ENCODE assay signal across 8 mouse cellular contexts in the genomic region with DNA sequence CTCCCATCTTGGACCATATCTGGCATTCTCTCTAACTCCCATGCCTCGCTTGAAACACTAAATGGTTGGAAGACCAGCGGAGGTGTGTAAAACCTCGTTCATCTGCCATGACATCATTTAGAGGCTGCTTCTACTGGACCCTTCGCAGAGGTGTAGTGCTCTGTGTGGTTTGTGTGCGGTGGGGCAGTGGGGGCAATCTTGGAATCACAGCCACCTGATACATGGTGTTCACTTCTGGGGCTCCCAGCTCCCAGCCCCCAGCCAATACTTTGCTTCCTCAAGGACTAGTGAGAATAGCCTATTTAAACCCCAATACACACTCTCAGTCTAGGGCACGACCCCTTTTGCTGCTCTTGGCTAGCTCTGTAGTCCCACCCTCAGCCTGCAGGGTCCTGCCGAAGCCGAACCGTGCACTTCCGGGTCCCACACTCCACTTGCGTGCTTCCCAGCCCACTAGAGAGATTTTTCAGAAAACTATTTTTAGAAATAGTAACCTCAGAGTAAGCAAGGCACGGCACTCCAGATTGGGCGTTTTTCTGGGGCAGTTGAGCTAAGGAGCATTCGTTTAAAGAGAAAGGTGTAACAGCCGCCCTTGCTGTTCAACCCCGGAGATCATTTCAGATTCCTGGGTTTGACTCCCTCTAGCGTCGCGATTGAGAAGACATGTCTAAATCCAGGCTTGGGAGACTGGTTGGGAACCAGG.
DNase-seq lines count a peak whose midpoint lies in the region; ATAC-seq and TF ChIP-seq lines count a peak whose summit lies in the region.

No protein-coding gene starts in this region.

- TF ChIP-seq POLR2A in cortical plate, adult 2 months (IDR thresholded peaks at IDR 0.05; ENCODE audit: extremely low read depth, insufficient read depth, low read length): no peak

- no peak overlapping the region for H3K27ac ChIP-seq in cortical plate, adult 2 months (ENCODE audit: insufficient read depth, low read length)

- intact Hi-C loops in gastrocnemius, postnatal 14 days (cut with DNase I; ENCODE audit: low total_unique reads): loop anchor here (2.0 to 10.0 kb wide), 2 partner anchors 135 to 349 kb away; no protein-coding TSS in a partner anchor

- peak; percentile 89 for DNase-seq in adipocyte (ENCODE audit: low spot score)
- peak; percentile 71 for DNase-seq in gastrocnemius, postnatal 14 days
- DNase-seq in left cerebral cortex, adult 9 months (ENCODE audit: low spot score in 2 of 2): peak; percentile 20 to 84
- peak; percentile 78 to 87 for DNase-seq in right cerebral cortex, postnatal 10 days (ENCODE audit: low spot score in 2 of 2)
- DNase-seq in urinary bladder, postnatal 14 days (ENCODE audit: low spot score): peak; percentile 83

- H3K27me3 ChIP-seq in megakaryocyte, embryonic 14.5 days (replicated peaks): peaks cover 39% of the 10 kb centered on the region

- TF ChIP-seq CTCF in cortical plate, adult 2 months (IDR thresholded peaks at IDR 0.05; ENCODE audit: extremely low read depth, insufficient read depth, low read length): peak; percentile 77

- no peaks in the 10 kb centered on the region for H3K36me3 ChIP-seq in megakaryocyte, embryonic 14.5 days (replicated peaks; ENCODE audit: low read length)

- H3K4me3 ChIP-seq in cortical plate, adult 2 months (ENCODE audit: insufficient read depth, low read length): peak overlapping the region; percentile 21
- H3K4me3 ChIP-seq in megakaryocyte, embryonic 14.5 days (replicated peaks): peak overlapping the region; percentile 93

- no peaks in the 10 kb centered on the region; the same call in 1 of the 2 replicates for H3K4me1 ChIP-seq in cortical plate, adult 2 months (ENCODE audit: control insufficient read depth, insufficient read depth, low read length)
- peaks cover 21% of the 10 kb centered on the region for H3K4me1 ChIP-seq in megakaryocyte, embryonic 14.5 days

- no peaks in the 10 kb centered on the region for H3K9me3 ChIP-seq in megakaryocyte, embryonic 14.5 days

- peak; percentile 57 for ATAC-seq in inflammation-experienced regulatory T-cells, adult 6 months
